In the genomic region with DNA sequence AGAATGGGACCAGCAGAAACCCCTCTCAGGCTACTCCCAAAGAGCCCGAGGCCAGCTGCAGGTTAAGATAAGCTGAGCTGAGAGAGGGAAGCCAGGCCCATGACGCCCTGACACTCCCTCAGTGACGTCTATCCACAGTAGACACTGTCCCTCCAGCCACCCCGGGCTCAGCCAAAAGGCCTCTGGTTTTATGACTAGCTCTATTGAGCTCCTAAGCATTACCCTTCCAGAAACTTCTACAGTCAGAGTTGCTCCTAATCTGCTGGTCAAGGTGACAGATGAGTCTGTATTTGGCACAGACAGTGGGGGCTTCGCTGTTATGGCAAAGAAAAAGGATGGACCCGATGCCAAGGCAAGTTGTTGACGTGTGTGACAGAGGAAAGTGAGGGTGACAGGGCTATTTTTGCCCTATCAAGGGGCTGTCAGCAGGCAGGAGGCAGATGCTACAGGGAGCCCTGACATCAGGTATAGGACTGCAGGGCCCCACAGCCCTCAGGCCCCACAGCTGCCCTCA, we compare ENCODE assay signal across 9 mouse cellular contexts.
DNase-seq lines count a peak whose midpoint lies in the region; ATAC-seq and TF ChIP-seq lines count a peak whose summit lies in the region.
"Had no signal": no experiment of that assay in that cellular context is flagged by ENCODE, and none has a peak within 500 bp of the region (broad histone marks: within the 10 kb centered on the region; RNA-seq: fewer than 3 reads in every experiment).

No protein-coding gene starts in this region.

- no peak overlapping the region for H3K4me3 ChIP-seq in midbrain, embryonic 10.5 days
- no peak overlapping the region for H3K4me3 ChIP-seq in midbrain, postnatal 0 days (ENCODE audit: low read depth, low read length)
- no peak overlapping the region for H3K4me3 ChIP-seq in heart, embryonic 11.5 days (ENCODE audit: low read depth, low read length)
- peak overlapping the region; percentile 20; the same call in 1 of the 2 replicates for H3K4me3 ChIP-seq in liver, adult 2 months (ENCODE audit: insufficient read depth, low read depth, low read length)
- H3K4me3 ChIP-seq in stomach, postnatal 0 days (ENCODE audit: low read depth, low read length), result no peak overlapping the region
- no peak overlapping the region for H3K4me3 ChIP-seq in thymus, adult 2 months (ENCODE audit: control insufficient read depth, insufficient read depth, low read length)

- H3K4me2 ChIP-seq in midbrain, postnatal 0 days (ENCODE audit: low read depth, low read length, poor library complexity, severe bottlenecking), result no peak overlapping the region
- H3K4me2 ChIP-seq in heart, embryonic 11.5 days, result peak overlapping the region; percentile 40
- no peak overlapping the region for H3K4me2 ChIP-seq in stomach, postnatal 0 days (replicated peaks; ENCODE audit: low read depth)

- peak overlapping the region; percentile 49 for H3K27ac ChIP-seq in midbrain, embryonic 10.5 days (replicated peaks)
- no peak overlapping the region for H3K27ac ChIP-seq in midbrain, postnatal 0 days (ENCODE audit: low read depth, low read length)
- peak overlapping the region; percentile 91 for H3K27ac ChIP-seq in heart, embryonic 11.5 days (ENCODE audit: low read depth, low read length)
- peak overlapping the region; percentile 92 for H3K27ac ChIP-seq in liver, adult 2 months (replicated peaks; ENCODE audit: insufficient read depth, low read depth, low read length)
- peak overlapping the region; percentile 67 for H3K27ac ChIP-seq in stomach, postnatal 0 days (replicated peaks)
- H3K27ac ChIP-seq in thymus, adult 2 months (ENCODE audit: control insufficient read depth, insufficient read depth, low read length), result no peak overlapping the region

- no peak overlapping the region for H3K9ac ChIP-seq in midbrain, postnatal 0 days (replicated peaks; ENCODE audit: low read length, poor library complexity, severe bottlenecking)
- no peak overlapping the region for H3K9ac ChIP-seq in heart, embryonic 11.5 days (ENCODE audit: low read depth, low read length)
- peak overlapping the region; percentile 58 for H3K9ac ChIP-seq in liver, adult 2 months (ENCODE audit: low read depth, low read length)
- no peak overlapping the region for H3K9ac ChIP-seq in stomach, postnatal 0 days (ENCODE audit: low read length)

- TF ChIP-seq POLR2A in liver, adult 2 months (IDR thresholded peaks at IDR 0.05; ENCODE audit: extremely low read depth, insufficient read depth, low read length), result no peak
- no peak for TF ChIP-seq POLR2A in thymus, adult 2 months (IDR thresholded peaks at IDR 0.05; ENCODE audit: control insufficient read depth, extremely low read depth, insufficient read depth, low read length, poor library complexity)

- TF ChIP-seq EP300 in stomach, postnatal 0 days (optimal IDR thresholded peaks at IDR 0.05), result no peak

- no peaks in the 10 kb centered on the region for H3K9me3 ChIP-seq in midbrain, embryonic 10.5 days (replicated peaks)
- H3K9me3 ChIP-seq in midbrain, postnatal 0 days (ENCODE audit: low read length), result no peaks in the 10 kb centered on the region
- H3K9me3 ChIP-seq in heart, embryonic 11.5 days (replicated peaks; ENCODE audit: control insufficient read depth, low read length), result no peaks in the 10 kb centered on the region
- no peaks in the 10 kb centered on the region for H3K9me3 ChIP-seq in stomach, postnatal 0 days (ENCODE audit: control insufficient read depth, low read length)

- H3K36me3 ChIP-seq in midbrain, embryonic 10.5 days, result no peaks in the 10 kb centered on the region
- no peaks in the 10 kb centered on the region for H3K36me3 ChIP-seq in midbrain, postnatal 0 days (ENCODE audit: insufficient read depth, low read length)
- H3K36me3 ChIP-seq in heart, embryonic 11.5 days (ENCODE audit: control insufficient read depth, insufficient read depth, low read length), result no peaks in the 10 kb centered on the region
- no peaks in the 10 kb centered on the region for H3K36me3 ChIP-seq in liver, adult 2 months (ENCODE audit: control insufficient read depth, insufficient read depth, low read length)
- H3K36me3 ChIP-seq in stomach, postnatal 0 days (ENCODE audit: control insufficient read depth, insufficient read depth, low read length), result no peaks in the 10 kb centered on the region
- no peaks in the 10 kb centered on the region for H3K36me3 ChIP-seq in thymus, adult 2 months (ENCODE audit: control insufficient read depth, insufficient read depth, low read length)

- no peak for ATAC-seq in midbrain, postnatal 0 days (ENCODE audit: low FRiP score)
- peak; percentile 97 for ATAC-seq in heart, embryonic 11.5 days (replicated peaks; ENCODE audit: insufficient number of reproducible peaks, low FRiP score, low TSS enrichment)
- ATAC-seq in stomach, postnatal 0 days (ENCODE audit: low FRiP score, low TSS enrichment), result peak; percentile 77
- ATAC-seq: midbrain, embryonic 16.5 days had no signal

- no peaks in the 10 kb centered on the region for H3K79me2 ChIP-seq in liver, adult 2 months (ENCODE audit: control insufficient read depth, insufficient read depth, low read length)

- no peaks in the 10 kb centered on the region for H3K27me3 ChIP-seq in midbrain, embryonic 10.5 days (ENCODE audit: low read depth, poor library complexity, severe bottlenecking)
- H3K27me3 ChIP-seq in midbrain, postnatal 0 days (ENCODE audit: insufficient read depth, low read length), result no peaks in the 10 kb centered on the region
- H3K27me3 ChIP-seq in heart, embryonic 11.5 days (ENCODE audit: control insufficient read depth, insufficient read depth, low read length), result no peaks in the 10 kb centered on the region
- no peaks in the 10 kb centered on the region for H3K27me3 ChIP-seq in liver, adult 2 months (ENCODE audit: control insufficient read depth, insufficient read depth, low read length)
- no peaks in the 10 kb centered on the region for H3K27me3 ChIP-seq in stomach, postnatal 0 days (ENCODE audit: control insufficient read depth, insufficient read depth, low read length)
- no peaks in the 10 kb centered on the region for H3K27me3 ChIP-seq in thymus, adult 2 months (ENCODE audit: control insufficient read depth, insufficient read depth, low read length)

- TF ChIP-seq CTCF in midbrain, postnatal 0 days (IDR thresholded peaks at IDR 0.05), result no peak
- TF ChIP-seq CTCF in liver, adult 2 months (IDR thresholded peaks at IDR 0.05; ENCODE audit: low read depth, low read length), result no peak
- TF ChIP-seq CTCF in stomach, postnatal 0 days (IDR thresholded peaks at IDR 0.05; ENCODE audit: low read depth), result no peak
- TF ChIP-seq CTCF in thymus, adult 2 months (IDR thresholded peaks at IDR 0.05; ENCODE audit: borderline replicate concordance, control insufficient read depth, extremely low read depth, insufficient read depth, low read length, poor library complexity), result no peak

- WGBS in midbrain, embryonic 10.5 days, result 78% methylated on average over 7 of the region's 7 CpGs
- WGBS in midbrain, postnatal 0 days, result 75% methylated on average over 7 of the region's 7 CpGs
- WGBS in heart, embryonic 11.5 days (ENCODE audit: insufficient replicate concordance), result 9% methylated on average over 7 of the region's 7 CpGs
- WGBS in liver, adult 2 months, result 27% methylated on average over 7 of the region's 7 CpGs
- WGBS in stomach, postnatal 0 days, result 64% methylated on average over 7 of the region's 7 CpGs
- 81% methylated on average over 7 of the region's 7 CpGs for WGBS in thymus, adult 2 months

- no peak for DNase-seq in midbrain, embryonic 10.5 days (ENCODE audit: low spot score)
- DNase-seq in midbrain, postnatal 0 days (ENCODE audit: low spot score), result no peak
- peak; percentile 81 for DNase-seq in liver, adult 2 months (ENCODE audit: extremely low read depth, low read depth, low spot score)
- peak; percentile 55 for DNase-seq in stomach, postnatal 0 days (ENCODE audit: low spot score)
- DNase-seq in thymus, adult 2 months, result no peak
- no peak for DNase-seq in right cerebral cortex, adult 18-20 months
- DNase-seq: adrenal gland, adult 2 months had no signal

- 0 out of 2 replicates have a peak, but pooled peaks cover 2% of the 10 kb centered on the region for H3K4me1 ChIP-seq in midbrain, embryonic 10.5 days
- no peaks in the 10 kb centered on the region for H3K4me1 ChIP-seq in midbrain, postnatal 0 days (ENCODE audit: insufficient read depth, low read length)
- H3K4me1 ChIP-seq in heart, embryonic 11.5 days (ENCODE audit: control insufficient read depth, insufficient read depth, low read length), result peaks cover 28% of the 10 kb centered on the region
- H3K4me1 ChIP-seq in liver, adult 2 months (ENCODE audit: control insufficient read depth, insufficient read depth, low read length), result peaks cover 13% of the 10 kb centered on the region
- H3K4me1 ChIP-seq in stomach, postnatal 0 days (replicated peaks; ENCODE audit: control insufficient read depth, insufficient read depth), result no peaks in the 10 kb centered on the region
- no peaks in the 10 kb centered on the region for H3K4me1 ChIP-seq in thymus, adult 2 months (replicated peaks; ENCODE audit: control insufficient read depth, insufficient read depth, low read length)

Comparison
In these comparisons a context has a peak if more than half of its experiments do, and no peak if none do; other contexts are left out.
1. H3K27ac ChIP-seq: peak in midbrain, embryonic 10.5 days (single experiment), heart, embryonic 11.5 days (single experiment), liver, adult 2 months (single experiment) and stomach, postnatal 0 days (single experiment); none in midbrain, postnatal 0 days (single experiment) and thymus, adult 2 months (single experiment).
2. DNase-seq: peak in liver, adult 2 months (single experiment) and stomach, postnatal 0 days (single experiment); none in midbrain, embryonic 10.5 days (single experiment), midbrain, postnatal 0 days (single experiment), thymus, adult 2 months (single experiment) and right cerebral cortex, adult 18-20 months (single experiment).